Mouse (Mus musculus): ENCODE measurements around the gene Myrip. TPM values are rescaled to one million over a fixed set of nuclear protein-coding genes. Genes with fewer than 3 reads are reported as not detected.

Myrip gene
- total and polyA plus RNA-seq, 2 experiments from 2014 or later, result 3.0 to 12.4 TPM

DNA sequence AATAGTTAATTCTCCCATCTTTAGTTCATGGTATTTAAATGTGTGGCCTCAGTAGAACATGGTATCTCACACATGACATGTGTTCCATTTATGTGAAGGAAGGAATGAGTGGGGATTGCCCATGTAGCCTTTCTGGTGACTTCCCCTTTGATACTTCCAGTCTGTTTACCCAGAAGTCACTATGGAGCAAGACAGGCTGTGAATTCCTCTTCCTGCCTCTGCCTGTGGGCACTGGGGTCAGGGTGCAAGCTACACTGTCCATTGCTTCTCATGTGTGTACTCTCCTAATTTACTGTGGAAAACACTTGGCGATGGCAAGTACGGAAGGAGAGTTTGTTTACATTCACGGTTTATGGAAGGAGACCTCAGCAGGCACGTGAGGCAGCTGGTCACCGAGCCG is 55.2 kb downstream of the Myrip start:
- H3K4me2 ChIP-seq (ENCODE audit: low read depth), result no peak overlapping the region
- H3K27me3 ChIP-seq (ENCODE audit: insufficient read depth, low read length), result no peaks in the 10 kb centered on the region
- no peaks in the 10 kb centered on the region for H3K4me1 ChIP-seq (ENCODE audit: insufficient read depth)
- TF ChIP-seq CTCF (IDR thresholded peaks at IDR 0.05; ENCODE audit: low read depth), result no peak
- DNase-seq, result no peak
- no peak overlapping the region for H3K4me3 ChIP-seq (ENCODE audit: low read depth, low read length)
- H3K27ac ChIP-seq (ENCODE audit: low read depth, low read length), result no peak overlapping the region
- WGBS, result 96% methylated on average over 6 of the region's 6 CpGs
- no peak overlapping the region for H3K9ac ChIP-seq
- no peak for ATAC-seq
- H3K9me3 ChIP-seq (ENCODE audit: low read length), result no peaks in the 10 kb centered on the region
- no peaks in the 10 kb centered on the region for H3K36me3 ChIP-seq (ENCODE audit: insufficient read depth)

DNA sequence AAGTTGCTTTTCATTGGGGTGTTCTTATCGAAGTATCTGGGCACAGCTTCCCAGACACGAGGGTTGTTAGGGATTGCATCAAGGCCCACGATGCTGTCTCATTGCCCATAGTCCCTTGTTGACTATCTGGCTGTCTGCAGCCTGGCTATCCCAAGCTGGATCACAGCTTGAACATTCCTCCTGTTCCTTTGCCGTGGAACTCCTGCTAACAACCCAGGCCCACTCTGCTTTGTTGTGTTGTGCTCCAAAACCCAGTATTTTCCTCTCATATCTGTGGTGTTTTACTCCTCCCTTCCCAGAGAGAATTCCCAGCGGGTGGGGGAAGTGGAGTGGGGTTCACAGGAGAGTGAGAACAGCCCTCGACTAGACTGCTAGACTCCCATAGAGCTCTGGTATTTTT is 56.7 kb downstream of the Myrip start:
- no peak for TF ChIP-seq CTCF (IDR thresholded peaks at IDR 0.05; ENCODE audit: low read depth)
- 77% methylated on average over 6 of the region's 6 CpGs for WGBS

DNA sequence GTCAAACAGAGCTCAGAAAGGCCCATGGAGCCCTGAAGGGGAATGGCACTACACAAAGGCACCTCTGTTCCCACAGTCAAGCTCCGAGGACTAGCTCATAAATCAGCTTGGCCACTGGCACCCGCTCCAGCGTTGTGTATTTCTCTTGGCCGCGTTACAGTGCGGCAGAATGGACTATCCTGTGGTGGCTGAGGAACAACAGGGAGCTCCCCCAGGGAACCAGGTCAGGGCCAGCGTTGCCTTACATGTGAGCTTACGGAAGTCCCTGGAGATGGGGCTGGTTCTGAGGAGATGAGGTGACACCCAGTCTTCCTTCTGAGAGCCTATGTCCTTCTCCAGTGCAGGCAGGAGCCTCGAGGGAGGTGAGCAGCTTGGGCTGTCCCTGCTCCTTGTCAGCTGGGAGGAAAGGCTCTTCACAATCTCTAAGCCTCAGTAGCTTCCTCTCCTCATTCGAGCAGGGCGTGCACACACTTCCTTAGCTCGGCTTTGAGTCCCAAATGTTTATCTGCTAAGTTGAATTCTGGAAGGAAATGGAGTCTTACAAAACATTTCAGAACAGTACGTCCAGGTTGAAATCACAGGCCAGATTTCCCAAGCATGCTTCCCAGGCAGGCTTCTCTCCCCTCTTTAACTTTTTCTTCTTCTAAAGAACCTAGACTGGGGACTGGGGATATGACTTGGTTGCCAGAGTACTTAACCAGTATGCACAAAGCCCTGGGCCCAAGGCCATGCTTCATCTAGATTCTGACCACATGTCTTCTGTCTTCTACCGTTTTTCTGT is 59.3 kb downstream of the Myrip start:
- peak overlapping the region; percentile 72 for H3K27ac ChIP-seq (ENCODE audit: low read depth, low read length)
- H3K36me3 ChIP-seq (ENCODE audit: insufficient read depth), result no peaks in the 10 kb centered on the region
- ATAC-seq (peak; percentile 79), DNase-seq (peak; percentile 56)
- no peak overlapping the region for H3K4me2 ChIP-seq (ENCODE audit: low read depth)
- no peak overlapping the region for H3K4me3 ChIP-seq (ENCODE audit: low read depth, low read length)
- 55% methylated on average over 14 of the region's 14 CpGs for WGBS
- no peak for TF ChIP-seq CTCF (IDR thresholded peaks at IDR 0.05; ENCODE audit: low read depth)
- no peak overlapping the region for H3K9ac ChIP-seq
- H3K27me3 ChIP-seq (ENCODE audit: insufficient read depth, low read length), result no peaks in the 10 kb centered on the region
- H3K4me1 ChIP-seq (ENCODE audit: insufficient read depth), result no peaks in the 10 kb centered on the region; the same call in 1 of the 2 replicates
- H3K9me3 ChIP-seq (ENCODE audit: low read length), result no peaks in the 10 kb centered on the region

More for the DNA sequence above, 56.7 kb downstream of the Myrip start:
- no peaks in the 10 kb centered on the region for H3K36me3 ChIP-seq (ENCODE audit: insufficient read depth)
- no peak overlapping the region for H3K4me3 ChIP-seq (ENCODE audit: low read depth, low read length)
- ATAC-seq (no peak), DNase-seq (no peak)
- no peak overlapping the region for H3K9ac ChIP-seq
- no peaks in the 10 kb centered on the region for H3K4me1 ChIP-seq (ENCODE audit: insufficient read depth)
- no peak overlapping the region for H3K27ac ChIP-seq (ENCODE audit: low read depth, low read length)
- no peaks in the 10 kb centered on the region for H3K9me3 ChIP-seq (ENCODE audit: low read length)
- H3K27me3 ChIP-seq (ENCODE audit: insufficient read depth, low read length), result no peaks in the 10 kb centered on the region
- no peak overlapping the region for H3K4me2 ChIP-seq (ENCODE audit: low read depth)

DNA sequence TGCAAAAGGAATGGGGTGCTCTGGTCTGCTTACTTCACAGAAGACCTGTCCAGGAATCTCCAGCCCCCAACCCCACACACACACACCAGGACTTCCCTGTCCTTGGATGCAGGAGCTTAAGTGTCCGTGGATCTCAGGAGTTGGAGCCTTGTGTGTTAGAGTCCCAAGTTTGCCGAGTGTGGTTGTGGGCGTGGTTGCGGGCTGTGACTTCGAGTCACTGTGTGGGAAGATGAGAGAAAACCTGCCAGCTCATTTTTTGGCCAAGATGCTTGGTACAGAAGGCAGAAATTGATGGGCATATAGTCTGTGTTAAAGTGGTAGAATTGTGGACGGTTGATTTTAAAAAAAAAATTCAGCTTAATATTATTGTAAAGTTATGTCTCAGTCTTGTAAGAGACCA is 60.3 kb downstream of the Myrip start:
- no peak for DNase-seq
- no peak for TF ChIP-seq CTCF (IDR thresholded peaks at IDR 0.05; ENCODE audit: low read depth)
- H3K9ac ChIP-seq, result no peak overlapping the region

DNA sequence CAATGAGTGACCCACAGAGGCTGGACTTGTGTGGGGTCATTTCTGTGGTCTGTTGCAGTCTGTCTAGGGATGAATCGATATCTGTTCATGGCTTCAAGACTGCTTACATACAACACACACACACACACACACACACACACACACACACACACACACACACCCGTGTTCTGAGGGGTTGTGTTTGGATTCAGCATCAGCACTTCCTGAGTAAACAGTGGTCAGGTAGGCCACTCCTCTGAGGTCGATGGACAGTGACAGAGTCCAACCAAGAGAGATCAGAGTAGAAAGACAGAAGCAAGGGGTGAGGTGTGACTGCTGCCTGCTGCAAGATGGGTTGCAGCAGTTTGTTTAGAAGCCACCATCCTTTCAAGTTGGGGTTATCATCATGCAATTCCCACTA is 61.4 kb downstream of the Myrip start:
- no peak overlapping the region for H3K27ac ChIP-seq (ENCODE audit: low read depth, low read length)
- 91% methylated on average over 3 of the region's 3 CpGs for WGBS
- TF ChIP-seq CTCF (IDR thresholded peaks at IDR 0.05; ENCODE audit: low read depth), result no peak
- no peak for ATAC-seq
- DNase-seq, result no peak
- H3K4me1 ChIP-seq (ENCODE audit: insufficient read depth), result no peaks in the 10 kb centered on the region; the same call in 1 of the 2 replicates
- H3K36me3 ChIP-seq (ENCODE audit: insufficient read depth), result no peaks in the 10 kb centered on the region
- no peaks in the 10 kb centered on the region for H3K9me3 ChIP-seq (ENCODE audit: low read length)
- H3K9ac ChIP-seq, result no peak overlapping the region
- H3K27me3 ChIP-seq (ENCODE audit: insufficient read depth, low read length), result no peaks in the 10 kb centered on the region
- no peak overlapping the region for H3K4me2 ChIP-seq (ENCODE audit: low read depth)
- H3K4me3 ChIP-seq (ENCODE audit: low read depth, low read length), result no peak overlapping the region

More for the DNA sequence above, 60.3 kb downstream of the Myrip start:
- Histone ChIP-seq H3K4me3 (ENCODE audit: low read depth, low read length) (no peak overlapping the region), H3K36me3 (ENCODE audit: insufficient read depth) (no peaks in the 10 kb centered on the region), H3K4me1 (ENCODE audit: insufficient read depth) (no peaks in the 10 kb centered on the region; the same call in 1 of the 2 replicates), H3K4me2 (ENCODE audit: low read depth) (no peak overlapping the region), H3K27ac (ENCODE audit: low read depth, low read length) (no peak overlapping the region), H3K27me3 (ENCODE audit: insufficient read depth, low read length) (no peaks in the 10 kb centered on the region), H3K9me3 (ENCODE audit: low read length) (no peaks in the 10 kb centered on the region)
- WGBS, result 84% methylated on average over 6 of the region's 6 CpGs
- no peak for ATAC-seq

- ATAC-seq, result no peak
- 79% methylated on average over 19 of the region's 19 CpGs for WGBS
Measured at GRCm38 (mm10) chr9:120364653-120365283, 63.5 kb downstream of the Myrip start.

DNA sequence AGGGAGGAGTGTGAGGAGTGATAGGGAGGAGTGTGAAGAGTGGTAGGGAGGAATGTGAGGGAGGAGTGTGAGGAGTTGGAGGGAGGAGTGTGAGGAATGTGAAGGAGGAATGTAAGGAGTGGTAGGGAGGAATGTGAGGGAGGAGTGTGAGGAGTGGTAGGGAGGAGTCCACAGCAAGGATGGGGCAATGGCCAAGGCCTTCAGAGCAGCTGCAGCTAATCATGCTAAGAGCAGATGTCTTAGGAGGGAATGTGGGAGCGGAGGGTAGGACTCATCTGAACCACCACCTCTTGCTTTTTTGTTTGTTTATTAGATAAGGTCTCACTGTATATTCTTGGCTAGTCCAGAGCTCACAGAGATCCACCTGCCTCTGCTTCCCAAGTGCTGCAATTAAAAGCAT is 66.2 kb downstream of the Myrip start:
- H3K4me1 ChIP-seq (ENCODE audit: insufficient read depth), result no peaks in the 10 kb centered on the region; the same call in 1 of the 2 replicates
- H3K36me3 ChIP-seq (ENCODE audit: insufficient read depth), result no peaks in the 10 kb centered on the region
- WGBS, result 94% methylated on average over 1 of the region's 1 CpGs
- ATAC-seq (no peak), DNase-seq (no peak)
- no peaks in the 10 kb centered on the region for H3K9me3 ChIP-seq (ENCODE audit: low read length)
- H3K9ac ChIP-seq, result no peak overlapping the region
- no peak for TF ChIP-seq CTCF (IDR thresholded peaks at IDR 0.05; ENCODE audit: low read depth)
- no peak overlapping the region for H3K4me2 ChIP-seq (ENCODE audit: low read depth)
- H3K4me3 ChIP-seq (ENCODE audit: low read depth, low read length), result no peak overlapping the region
- H3K27ac ChIP-seq (ENCODE audit: low read depth, low read length), result no peak overlapping the region
- no peaks in the 10 kb centered on the region for H3K27me3 ChIP-seq (ENCODE audit: insufficient read depth, low read length)

More at GRCm38 (mm10) chr9:120364653-120365283, 63.5 kb downstream of the Myrip start:
- no peaks in the 10 kb centered on the region; the same call in 1 of the 2 replicates for H3K4me1 ChIP-seq (ENCODE audit: insufficient read depth)
- no peaks in the 10 kb centered on the region for H3K27me3 ChIP-seq (ENCODE audit: insufficient read depth, low read length)
- no peak overlapping the region for H3K4me3 ChIP-seq (ENCODE audit: low read depth, low read length)
- no peak for TF ChIP-seq CTCF (IDR thresholded peaks at IDR 0.05; ENCODE audit: low read depth)
- no peak overlapping the region for H3K4me2 ChIP-seq (ENCODE audit: low read depth)
- no peaks in the 10 kb centered on the region for H3K9me3 ChIP-seq (ENCODE audit: low read length)
- H3K9ac ChIP-seq, result no peak overlapping the region
- no peak for DNase-seq
- no peak overlapping the region for H3K27ac ChIP-seq (ENCODE audit: low read depth, low read length)
- no peaks in the 10 kb centered on the region for H3K36me3 ChIP-seq (ENCODE audit: insufficient read depth)

All from forebrain, postnatal 0 days (tissue).